Mouse (Mus musculus): ENCODE measurements at regions not wholly inside any gene's neighbourhood (a gene's known extent, or its start where the extent isn't known, plus 50 kb on each side); places are given as distances from the start of the nearest gene placed in this dataset.

DNA sequence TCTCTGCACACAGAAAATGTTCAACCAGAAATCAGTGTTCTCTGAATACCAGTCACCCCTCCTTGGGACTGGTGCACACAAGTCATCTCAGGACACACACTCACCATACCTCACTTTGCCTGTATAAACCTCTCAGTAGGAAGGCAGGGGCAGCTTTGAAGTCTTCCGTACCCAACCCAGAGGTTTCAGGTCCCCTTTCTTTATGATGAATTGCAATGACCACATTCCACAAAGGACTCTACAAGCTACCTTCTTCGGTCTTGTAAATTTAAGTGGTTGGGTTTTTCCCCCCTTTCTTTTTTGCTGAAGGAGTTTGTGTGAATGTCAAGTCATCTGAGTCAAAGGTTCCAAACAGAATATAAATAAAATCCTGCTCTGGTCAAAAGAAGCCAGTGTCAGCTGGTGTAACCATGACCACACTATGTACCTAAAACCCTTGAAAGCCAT, 76.9 kb upstream of the Far2 start:
- DNase-seq (ENCODE audit: low spot score), result no peak

DNA sequence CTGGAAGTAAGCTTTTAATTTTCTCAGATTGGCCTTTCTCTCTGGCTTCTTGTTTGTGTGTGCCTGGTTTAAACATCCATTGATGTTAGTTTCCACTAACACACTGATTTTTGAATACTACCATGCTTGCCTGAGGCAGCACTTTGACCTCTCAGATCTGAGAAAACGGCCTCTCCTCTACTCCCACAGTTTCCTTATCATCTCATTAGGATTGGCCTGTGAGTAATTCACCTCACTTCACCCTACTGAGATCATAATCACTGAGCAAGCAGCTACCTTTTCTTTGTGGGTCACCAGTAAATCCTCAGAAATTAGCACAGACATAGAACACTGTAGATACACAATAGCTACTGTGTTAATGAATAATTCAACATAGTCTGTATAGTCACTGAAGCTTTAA, 74.5 kb upstream of the Far2 start:
- no peak for DNase-seq (ENCODE audit: low spot score)

DNA sequence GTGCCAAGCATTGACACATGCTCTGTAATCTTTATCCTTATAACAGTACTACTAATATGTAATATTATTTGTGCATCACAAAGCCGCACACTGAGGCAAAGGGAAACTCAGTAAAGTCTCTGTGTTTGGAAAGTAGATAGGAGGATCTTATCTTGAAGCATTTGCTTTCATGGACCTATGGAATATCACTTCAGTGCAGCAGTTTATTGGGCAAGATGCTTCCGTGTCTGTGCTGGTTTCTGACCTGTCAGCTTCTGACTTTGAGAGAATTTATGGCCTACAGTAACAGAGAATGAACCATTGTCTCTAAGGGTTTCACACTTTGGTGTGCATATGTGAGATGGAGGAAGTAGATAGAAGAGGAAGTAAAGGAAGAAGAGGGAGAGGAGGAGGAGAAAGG, 74.0 kb upstream of the Far2 start:
- no peak for DNase-seq (ENCODE audit: low spot score)

DNA sequence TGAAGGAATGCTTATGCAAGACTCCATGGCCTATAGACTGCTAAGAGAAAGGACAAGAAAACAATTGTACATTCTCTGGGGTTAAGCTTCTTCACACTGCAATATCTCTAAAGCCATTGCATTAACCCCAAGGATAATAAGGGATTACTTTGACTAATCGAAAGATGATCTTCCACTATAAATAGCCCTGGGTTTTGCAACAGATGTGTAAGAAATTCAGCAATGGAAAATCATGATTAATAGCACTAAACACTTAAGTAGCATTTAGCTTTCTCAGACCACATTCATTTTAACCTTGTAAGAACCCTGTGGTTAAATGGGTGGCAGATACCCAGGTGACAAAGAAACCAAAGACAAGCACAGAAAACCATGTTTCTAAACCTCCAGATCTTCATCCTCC, 71.1 kb upstream of the Far2 start:
- no peak for DNase-seq (ENCODE audit: low spot score)

DNA sequence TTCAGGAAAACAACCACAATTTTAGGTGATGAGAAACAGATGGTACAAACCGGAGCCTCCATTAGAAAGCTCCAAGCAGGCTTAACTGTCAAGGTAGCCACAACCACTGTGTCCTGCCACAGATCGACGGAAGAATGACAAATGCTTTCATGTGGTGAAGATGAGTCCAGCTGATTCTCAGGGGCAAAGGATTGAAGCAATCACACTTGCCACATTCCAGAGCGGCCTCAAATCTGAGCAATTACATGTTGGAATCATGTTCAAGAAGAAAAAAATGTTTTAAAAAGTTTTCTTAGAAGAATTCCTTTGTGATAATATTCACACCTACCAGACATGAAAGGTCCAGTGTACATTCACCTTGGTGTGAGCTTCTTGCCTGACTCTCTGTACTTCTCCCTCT, 57.7 kb upstream of the Far2 start:
- DNase-seq (ENCODE audit: low spot score), result no peak
